In the genomic region with DNA sequence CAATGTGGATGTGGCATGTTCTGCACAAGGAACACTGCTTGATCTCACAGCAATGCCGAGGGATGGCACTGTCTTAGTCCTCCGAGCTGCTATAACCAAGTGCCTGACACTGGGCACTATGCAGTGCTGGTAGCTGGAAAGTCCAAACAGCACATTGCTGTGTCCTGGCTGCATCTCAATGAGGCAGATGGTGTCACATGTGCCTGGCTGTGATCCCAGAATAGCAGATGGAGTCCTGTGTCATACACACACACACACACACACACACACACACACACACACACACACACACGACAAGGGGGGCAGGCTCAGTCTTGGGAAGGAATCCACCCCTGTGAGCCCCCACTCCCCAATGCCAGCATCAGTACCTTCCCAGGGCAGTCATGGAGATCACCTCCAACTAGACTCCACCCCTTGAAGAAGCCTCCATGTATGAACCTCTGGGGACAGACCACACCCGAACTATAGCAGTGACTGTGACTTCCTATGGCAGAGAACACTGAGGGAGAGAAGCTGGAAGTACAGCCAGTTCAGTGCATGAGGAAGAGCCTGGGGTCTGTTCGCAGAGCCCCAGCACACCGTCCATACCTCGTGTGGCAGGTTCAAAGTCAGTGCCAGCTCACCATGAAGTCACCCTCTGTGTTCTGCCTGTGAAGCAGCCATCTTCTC, we compare ENCODE assay signal across 8 mouse cellular contexts.
A peak's percentile ranks its signal among the peaks of the same experiment; 100 is the strongest.
DNase-seq lines count a peak whose midpoint lies in the region; ATAC-seq lines count a peak whose summit lies in the region.

No protein-coding gene starts in this region.

- H3K27ac ChIP-seq in forebrain, embryonic 10.5 days, result 0 out of 2 replicates have a peak overlapping the region, but pooled peaks have one; percentile 15
- H3K27ac ChIP-seq in forebrain, embryonic 11.5 days (ENCODE audit: low read depth, low read length), result no peak overlapping the region

- no peak overlapping the region for H3K9ac ChIP-seq in forebrain, embryonic 11.5 days (ENCODE audit: low read length)

- no peak overlapping the region for H3K4me2 ChIP-seq in forebrain, embryonic 11.5 days (ENCODE audit: low read depth, low read length, severe bottlenecking)

- WGBS in forebrain, embryonic 10.5 days, result 86% methylated on average over 7 of the region's 7 CpGs
- 84% methylated on average over 7 of the region's 7 CpGs for WGBS in forebrain, embryonic 11.5 days

- H3K4me3 ChIP-seq in forebrain, embryonic 10.5 days, result no peak overlapping the region
- H3K4me3 ChIP-seq in forebrain, embryonic 11.5 days (ENCODE audit: low read depth, low read length), result no peak overlapping the region

- peaks cover 6% of the 10 kb centered on the region; the same call in 1 of the 2 replicates for H3K4me1 ChIP-seq in forebrain, embryonic 10.5 days
- 0 out of 2 replicates have a peak, but pooled peaks cover 5% of the 10 kb centered on the region for H3K4me1 ChIP-seq in forebrain, embryonic 11.5 days (replicated peaks; ENCODE audit: control insufficient read depth, insufficient read depth, low read length)

- peaks cover 12% of the 10 kb centered on the region; the same call in 1 of the 2 replicates for H3K27me3 ChIP-seq in forebrain, embryonic 10.5 days (ENCODE audit: poor library complexity, severe bottlenecking)
- H3K27me3 ChIP-seq in forebrain, embryonic 11.5 days (ENCODE audit: control insufficient read depth, insufficient read depth, low read length), result no peaks in the 10 kb centered on the region; the same call in 1 of the 2 replicates

- no peak for DNase-seq in forebrain, embryonic 10.5 days (ENCODE audit: extremely low spot score, low spot score)
- DNase-seq in forebrain, embryonic 11.5 days (ENCODE audit: low spot score), result no peak
- DNase-seq in retina, adult 2 months (ENCODE audit: low read depth, low spot score), result peak; percentile 13
- DNase-seq in retina, embryonic 14.5 days (ENCODE audit: low spot score), result no peak
- DNase-seq in kidney, postnatal 14 days, result peak; percentile 58
- DNase-seq in lung, postnatal 4 days, result peak; percentile 38 to 74
- no peak for DNase-seq in MN1 (ENCODE audit: low spot score)
- DNase-seq in embryo, embryonic 10 days (ENCODE audit: low spot score), result no peak

- H3K36me3 ChIP-seq in forebrain, embryonic 10.5 days (replicated peaks), result no peaks in the 10 kb centered on the region
- H3K36me3 ChIP-seq in forebrain, embryonic 11.5 days (ENCODE audit: control insufficient read depth, insufficient read depth, low read length), result no peaks in the 10 kb centered on the region

- no peaks in the 10 kb centered on the region for H3K9me3 ChIP-seq in forebrain, embryonic 10.5 days
- no peaks in the 10 kb centered on the region for H3K9me3 ChIP-seq in forebrain, embryonic 11.5 days (ENCODE audit: control insufficient read depth, low read length)

- ATAC-seq in forebrain, embryonic 11.5 days (replicated peaks; ENCODE audit: low FRiP score), result no peak

Comparison
In these comparisons a context has a peak if more than half of its experiments do, and no peak if none do; other contexts are left out.
1. DNase-seq: peak in retina, adult 2 months (single experiment), kidney, postnatal 14 days (single experiment) and lung, postnatal 4 days (2 of 2); none in forebrain, embryonic 10.5 days (single experiment), forebrain, embryonic 11.5 days (single experiment), retina, embryonic 14.5 days (single experiment), MN1 (single experiment) and embryo, embryonic 10 days (single experiment).